Mouse (Mus musculus): Measurements from ENCODE around the gene Tepsin. TPM values are rescaled to one million over a fixed set of nuclear protein-coding genes. Genes with fewer than 3 reads are reported as not detected.
A peak's percentile ranks its signal among the peaks of the same experiment; 100 is the strongest.

Tepsin gene
- total and polyA plus RNA-seq, 2 experiments from 2014 or later: 8.7 to 20.4 TPM

- TF ChIP-seq CTCF (IDR thresholded peaks at IDR 0.05; ENCODE audit: low read depth) (no peak), EP300 (IDR thresholded peaks at IDR 0.05; ENCODE audit: low read depth) (no peak)
- no peak overlapping the region for H3K4me3 ChIP-seq (ENCODE audit: low read depth, low read length)
- no peaks in the 10 kb centered on the region for H3K9me3 ChIP-seq (replicated peaks; ENCODE audit: control insufficient read depth, low read length)
- no peak for ATAC-seq (ENCODE audit: insufficient read depth, low read depth)
- H3K27me3 ChIP-seq (ENCODE audit: control insufficient read depth, insufficient read depth, low read length): no peaks in the 10 kb centered on the region
- no peak overlapping the region for H3K4me2 ChIP-seq (ENCODE audit: low read depth, low read length)
- H3K36me3 ChIP-seq (replicated peaks; ENCODE audit: control insufficient read depth, insufficient read depth, low read length): peaks cover 76% of the 10 kb centered on the region
- no peak overlapping the region for H3K9ac ChIP-seq (replicated peaks; ENCODE audit: low read depth, low read length)
- no peak overlapping the region for H3K27ac ChIP-seq (ENCODE audit: low read depth)
- 81% methylated on average over 7 of the region's 7 CpGs for WGBS
- DNase-seq (ENCODE audit: low spot score): no peak
- no peaks in the 10 kb centered on the region for H3K4me1 ChIP-seq (ENCODE audit: control insufficient read depth, insufficient read depth)
Measured at GRCm38 (mm10) chr11:120129281-120129680, 30.8 kb upstream of the Tepsin start.

- H3K9ac ChIP-seq (replicated peaks; ENCODE audit: low read depth, low read length): no peak overlapping the region
- H3K36me3 ChIP-seq (replicated peaks; ENCODE audit: control insufficient read depth, insufficient read depth, low read length): peaks cover 66% of the 10 kb centered on the region
- ATAC-seq (ENCODE audit: insufficient read depth, low read depth): no peak
- no peaks in the 10 kb centered on the region for H3K9me3 ChIP-seq (replicated peaks; ENCODE audit: control insufficient read depth, low read length)
- no peaks in the 10 kb centered on the region for H3K4me1 ChIP-seq (ENCODE audit: control insufficient read depth, insufficient read depth)
- no peak overlapping the region for H3K27ac ChIP-seq (ENCODE audit: low read depth)
- no peak for TF ChIP-seq CTCF (IDR thresholded peaks at IDR 0.05; ENCODE audit: low read depth)
- TF ChIP-seq EP300 (IDR thresholded peaks at IDR 0.05; ENCODE audit: low read depth): no peak
- no peaks in the 10 kb centered on the region for H3K27me3 ChIP-seq (ENCODE audit: control insufficient read depth, insufficient read depth, low read length)
- H3K4me3 ChIP-seq (ENCODE audit: low read depth, low read length): no peak overlapping the region
- 88% methylated on average over 2 of the region's 2 CpGs for WGBS
- no peak for DNase-seq (ENCODE audit: low spot score)
- no peak overlapping the region for H3K4me2 ChIP-seq (ENCODE audit: low read depth, low read length)
Measured at GRCm38 (mm10) chr11:120126845-120127244, 28.3 kb upstream of the Tepsin start.

GRCm38 (mm10) chr11:120122126-120122525 lies 23.6 kb upstream of the Tepsin start:
- no peak for DNase-seq (ENCODE audit: low spot score)
- 83% methylated on average over 12 of the region's 12 CpGs for WGBS
- H3K9ac ChIP-seq (replicated peaks; ENCODE audit: low read depth, low read length): no peak overlapping the region
- no peak overlapping the region for H3K27ac ChIP-seq (ENCODE audit: low read depth)
- H3K4me1 ChIP-seq (ENCODE audit: control insufficient read depth, insufficient read depth): no peaks in the 10 kb centered on the region
- H3K4me3 ChIP-seq (ENCODE audit: low read depth, low read length): no peak overlapping the region
- no peak for TF ChIP-seq CTCF (IDR thresholded peaks at IDR 0.05; ENCODE audit: low read depth)
- H3K4me2 ChIP-seq (ENCODE audit: low read depth, low read length): no peak overlapping the region
- no peaks in the 10 kb centered on the region for H3K27me3 ChIP-seq (ENCODE audit: control insufficient read depth, insufficient read depth, low read length)
- no peak for ATAC-seq (ENCODE audit: insufficient read depth, low read depth)
- no peaks in the 10 kb centered on the region for H3K9me3 ChIP-seq (replicated peaks; ENCODE audit: control insufficient read depth, low read length)
- peaks cover 44% of the 10 kb centered on the region for H3K36me3 ChIP-seq (replicated peaks; ENCODE audit: control insufficient read depth, insufficient read depth, low read length)

GRCm38 (mm10) chr11:120120642-120121420 lies 22.3 kb upstream of the Tepsin start:
- 79% methylated on average over 17 of the region's 17 CpGs for WGBS
- H3K27me3 ChIP-seq (ENCODE audit: control insufficient read depth, insufficient read depth, low read length): no peaks in the 10 kb centered on the region
- ATAC-seq (ENCODE audit: insufficient read depth, low read depth) (no peak), DNase-seq (ENCODE audit: low spot score) (peak; percentile 49)
- no peak overlapping the region for H3K27ac ChIP-seq (ENCODE audit: low read depth)
- no peaks in the 10 kb centered on the region for H3K9me3 ChIP-seq (replicated peaks; ENCODE audit: control insufficient read depth, low read length)
- H3K9ac ChIP-seq (replicated peaks; ENCODE audit: low read depth, low read length): no peak overlapping the region
- H3K4me3 ChIP-seq (ENCODE audit: low read depth, low read length): no peak overlapping the region
- peaks cover 52% of the 10 kb centered on the region for H3K36me3 ChIP-seq (replicated peaks; ENCODE audit: control insufficient read depth, insufficient read depth, low read length)
- no peak overlapping the region for H3K4me2 ChIP-seq (ENCODE audit: low read depth, low read length)
- TF ChIP-seq CTCF (IDR thresholded peaks at IDR 0.05; ENCODE audit: low read depth) (peak; percentile 78), EP300 (IDR thresholded peaks at IDR 0.05; ENCODE audit: low read depth) (no peak)
- no peaks in the 10 kb centered on the region for H3K4me1 ChIP-seq (ENCODE audit: control insufficient read depth, insufficient read depth)

- H3K27me3 ChIP-seq (ENCODE audit: control insufficient read depth, insufficient read depth, low read length): no peaks in the 10 kb centered on the region
- no peak overlapping the region for H3K27ac ChIP-seq (ENCODE audit: low read depth)
- H3K36me3 ChIP-seq (replicated peaks; ENCODE audit: control insufficient read depth, insufficient read depth, low read length): peaks cover 60% of the 10 kb centered on the region
- H3K4me3 ChIP-seq (ENCODE audit: low read depth, low read length): no peak overlapping the region
- DNase-seq (ENCODE audit: low spot score) (no peak), ATAC-seq (ENCODE audit: insufficient read depth, low read depth) (no peak)
- H3K4me2 ChIP-seq (ENCODE audit: low read depth, low read length): no peak overlapping the region
- TF ChIP-seq EP300 (IDR thresholded peaks at IDR 0.05; ENCODE audit: low read depth) (no peak), CTCF (IDR thresholded peaks at IDR 0.05; ENCODE audit: low read depth) (no peak)
- no peaks in the 10 kb centered on the region for H3K9me3 ChIP-seq (replicated peaks; ENCODE audit: control insufficient read depth, low read length)
- no peak overlapping the region for H3K9ac ChIP-seq (replicated peaks; ENCODE audit: low read depth, low read length)
- H3K4me1 ChIP-seq (ENCODE audit: control insufficient read depth, insufficient read depth): no peaks in the 10 kb centered on the region
- 47% methylated on average over 10 of the region's 10 CpGs for WGBS
Measured at GRCm38 (mm10) chr11:120119936-120120541, 21.5 kb upstream of the Tepsin start.

All from heart, postnatal 0 days (tissue).